Mouse (Mus musculus) cerebellum, adult 2 months (tissue): ENCODE results near the gene Zfp870.
"Not testable (repeated sequence)": the region's sequence is repeated elsewhere in the genome, so short reads cannot be mapped to it uniquely, and the experiment has no call there.

ENCODE experiments used
- CTCF ChIP-seq: fragments of 200-500 bp; IDR thresholded peaks from 2 replicates; pipeline ENCODE4 v1.5.1; 2011; ENCODE audit warnings: low read depth, mild to moderate bottlenecking, control low read depth, low read length, moderate library complexity, borderline replicate concordance; ENCODE audit not compliant: insufficient read depth
- POLR2A ChIP-seq: fragments of 200-500 bp; IDR thresholded peaks from 2 replicates; pipeline ENCODE4 v1.6.1; 2011; ENCODE audit warnings: low read length, control low read depth, borderline replicate concordance; ENCODE audit not compliant: insufficient read depth

- TF ChIP-seq CTCF, POLR2A: not testable (repeated sequence)
Measured at GRCm38 (mm10) chr17:32856713-32857112, 34.7 kb downstream of the Zfp870 start.
